In the genomic region with DNA sequence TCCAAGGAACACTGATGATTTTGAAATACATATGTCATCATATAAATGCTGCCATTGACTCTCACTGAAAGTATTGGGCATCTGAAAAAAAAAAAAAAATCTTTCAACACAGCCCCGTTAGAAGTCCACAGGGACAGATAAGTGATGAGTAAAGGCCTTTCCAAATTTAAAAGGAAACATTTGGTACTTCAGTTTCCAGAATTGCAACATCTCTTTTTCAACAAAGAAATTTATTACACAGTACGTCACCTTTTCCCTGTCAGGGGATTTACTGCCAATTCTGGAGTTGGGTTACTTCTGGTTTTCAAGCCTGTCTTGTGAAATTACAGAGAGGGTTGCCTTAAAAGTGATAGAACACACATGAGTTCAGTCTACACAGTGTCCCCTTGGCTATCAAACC, we compare ENCODE assay signal across 9 mouse cellular contexts.
DNase-seq lines count a peak whose midpoint lies in the region.
"Had no signal": no experiment of that assay in that cellular context is flagged by ENCODE, and none has a peak within 500 bp of the region (broad histone marks: within the 10 kb centered on the region; RNA-seq: fewer than 3 reads in every experiment).

No protein-coding gene starts in this region.

- intact Hi-C loops in heart, postnatal 10 days (cut with DNase I), result no loop called here
- intact Hi-C loops in heart, postnatal 36 days (cut with DNase I), result no loop called here

- peak; percentile 32 to 36 for DNase-seq in heart, postnatal 10 days
- DNase-seq in heart, postnatal 36 days, result no peak
- DNase-seq in 416B (ENCODE audit: low read depth), result peak; percentile 73
- DNase-seq in adipocyte (ENCODE audit: low spot score), result peak; percentile 83
- peak; percentile 68 for DNase-seq in lung, postnatal 25 days (ENCODE audit: low spot score)
- DNase-seq in retina, embryonic 14.5 days (ENCODE audit: low spot score), result no peak
- no peak for DNase-seq in layer of hippocampus, adult 9-11 months
- DNase-seq: forebrain, postnatal 0 days; kidney, adult 11 months had no signal

Comparison
In these comparisons a context has a peak if more than half of its experiments do, and no peak if none do; other contexts are left out.
1. DNase-seq: peak in heart, postnatal 10 days (2 of 2), 416B (single experiment), adipocyte (single experiment) and lung, postnatal 25 days (single experiment); none in heart, postnatal 36 days (0 of 2), retina, embryonic 14.5 days (single experiment) and layer of hippocampus, adult 9-11 months (single experiment).